Mouse (Mus musculus) midbrain, embryonic 11.5 days (tissue): Measurements from ENCODE around the gene E030018B13Rik. TPM values are rescaled to one million over a fixed set of nuclear protein-coding genes. Genes with fewer than 3 reads are reported as not detected.

Experiments used
- ATAC-seq: fragments of 200-750 bp; cut with Nextera tagmentation; 2 replicates; pipeline ENCODE4 v1.8.0; 2017; ENCODE audit warnings: moderate TSS enrichment, moderate library complexity; ENCODE audit not compliant: low FRiP score
- DNase-seq: peaks from one replicate; pipeline ENCODE4 v3.0.0; 2015; ENCODE audit warnings: low spot score; ENCODE audit errors: missing footprints
- H3K27ac ChIP-seq: fragments of 300-500 bp; sonication (generic); 2 replicates; pipeline ENCODE4 v1.5.1; 2014; ENCODE audit warnings: low read depth, low read length
- H3K27me3 ChIP-seq: fragments of 300-500 bp; sonication (generic); 2 replicates; pipeline ENCODE4 v1.6.1; 2014; ENCODE audit warnings: mild to moderate bottlenecking, low read length, moderate library complexity, mixed read lengths; ENCODE audit not compliant: control insufficient read depth, insufficient read depth
- H3K36me3 ChIP-seq: fragments of 300-500 bp; sonication (generic); 2 replicates; pipeline ENCODE4 v1.6.1; 2014; ENCODE audit warnings: mild to moderate bottlenecking, low read length, moderate library complexity, mixed read lengths; ENCODE audit not compliant: control insufficient read depth, insufficient read depth
- H3K4me1 ChIP-seq: fragments of 300-500 bp; sonication (generic); 2 replicates; pipeline ENCODE4 v1.6.1; 2014; ENCODE audit warnings: low read length; ENCODE audit not compliant: control insufficient read depth, insufficient read depth
- H3K4me2 ChIP-seq: fragments of 300-500 bp; sonication (generic); 2 replicates; pipeline ENCODE4 v1.6.1; 2014; ENCODE audit warnings: mild to moderate bottlenecking, moderate library complexity
- H3K4me3 ChIP-seq: fragments of 300-500 bp; sonication (generic); 2 replicates; pipeline ENCODE4 v1.5.1; 2014; ENCODE audit warnings: low read depth, low read length
- H3K9ac ChIP-seq: fragments of 300-500 bp; sonication (generic); 2 replicates; pipeline ENCODE4 v1.6.1; 2014; ENCODE audit warnings: low read length
- H3K9me3 ChIP-seq: fragments of 300-500 bp; sonication (generic); 2 replicates; pipeline ENCODE4 v1.6.1; 2016; ENCODE audit warnings: low read length; ENCODE audit not compliant: control insufficient read depth
- WGBS: fragments of 180-500 bp; shearing (Covaris S2); extraction: QIAGEN DNeasy Blood & Tissue Kit; methylation state at CpG from one replicate; pipeline ENCODE4 v1.1.7; 2014; 5-methylcytosine and 5-hydroxymethylcytosine counted together
- polyA plus RNA-seq: library from polyadenylated mRNA; unstranded; fragments of >200 nt; fragmentation: Nextera tagmentation; extraction: Ambion mirVana; gene quantifications from 2 replicates; pipeline ENCODE4 v1.2.1, GENCODE M21; 2014

E030018B13Rik gene
- 0.14 TPM in 1 of 2 replicates, not detected in the other for polyA plus RNA-seq

DNA sequence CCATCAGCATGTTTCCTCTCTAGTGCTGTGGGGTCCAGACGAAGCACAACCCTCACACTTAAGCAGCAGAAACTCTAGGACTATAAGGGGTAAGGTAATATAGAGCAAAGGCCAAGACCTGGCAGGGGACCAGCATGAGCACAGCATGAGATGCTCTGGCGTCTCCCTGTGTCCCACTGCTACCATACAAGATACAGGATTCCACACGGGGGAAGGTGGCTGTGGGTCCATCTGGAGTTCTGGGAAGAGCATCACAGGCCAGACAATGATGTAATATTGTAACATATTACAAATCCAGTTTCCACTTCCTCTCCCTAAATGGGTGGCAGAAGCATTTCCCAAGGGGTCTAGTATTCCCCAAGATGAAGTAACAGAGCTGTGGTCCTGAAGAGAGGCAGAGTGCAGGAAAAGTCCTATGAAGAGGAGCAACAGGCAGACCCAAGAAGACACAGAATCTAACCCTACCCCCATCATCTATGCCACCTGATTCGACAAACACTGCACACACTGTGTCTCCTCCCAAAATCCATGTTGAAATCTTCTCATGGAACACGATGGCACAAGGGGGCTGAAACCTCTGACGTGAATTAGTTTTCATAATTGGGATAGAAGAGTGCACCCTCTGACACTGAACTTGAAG is at the start of gene E030018B13Rik:
E030018B13Rik (plus strand) TSS at position 590 of the 640 bp plus-strand sequence.
- Histone ChIP-seq H3K27me3 (no peaks in the 10 kb centered on the region), H3K4me1 (peaks cover 28% of the 10 kb centered on the region), H3K4me2 (no peak within 1 kb of the TSS), H3K9me3 (no peaks in the 10 kb centered on the region), H3K9ac (no peak within 1 kb of the TSS), H3K36me3 (0 out of 2 replicates have a peak, but pooled peaks cover 2% of the 10 kb centered on the region), H3K4me3 (no peak within 1 kb of the TSS), H3K27ac (no peak within 1 kb of the TSS)
- ATAC-seq (no peak), DNase-seq (no peak)
- 82% methylated on average over 6 of the region's 6 CpGs for WGBS

DNA sequence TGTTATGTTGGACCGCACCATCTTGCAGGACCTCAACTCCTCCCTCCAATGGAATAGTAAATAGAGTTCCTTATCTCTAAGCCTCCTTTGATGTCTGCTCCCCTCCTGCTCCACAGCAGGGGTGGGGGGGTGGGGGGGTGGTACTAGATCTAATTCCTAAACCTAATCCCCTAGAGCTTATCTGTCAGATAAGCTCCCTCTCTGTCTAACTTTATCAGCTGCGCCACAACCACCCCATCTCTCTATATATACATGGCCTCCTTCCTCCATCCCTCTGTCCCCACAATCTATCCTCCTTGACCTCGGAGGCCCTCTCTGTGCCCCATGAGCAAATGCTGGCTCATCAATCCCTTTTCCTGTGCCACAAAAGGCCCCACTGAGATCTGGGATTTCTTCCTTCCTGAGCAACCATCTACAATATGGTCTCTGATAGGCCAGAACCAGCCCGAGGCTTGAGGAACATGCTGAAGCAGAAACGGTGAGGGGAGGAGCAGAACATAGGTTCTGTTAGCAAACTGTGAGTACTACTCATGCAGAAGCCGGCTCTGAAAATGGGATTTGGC is 48.2 kb upstream of the E030018B13Rik start:
- ATAC-seq (no peak), DNase-seq (no peak)
- no peak overlapping the region for H3K4me2 ChIP-seq
- H3K27ac ChIP-seq, result no peak overlapping the region
- H3K27me3 ChIP-seq, result no peaks in the 10 kb centered on the region
- H3K36me3 ChIP-seq, result no peaks in the 10 kb centered on the region
- H3K4me3 ChIP-seq, result no peak overlapping the region
- WGBS, result 56% methylated on average over 6 of the region's 6 CpGs
- no peaks in the 10 kb centered on the region for H3K9me3 ChIP-seq
- no peaks in the 10 kb centered on the region for H3K4me1 ChIP-seq
- no peak overlapping the region for H3K9ac ChIP-seq

DNA sequence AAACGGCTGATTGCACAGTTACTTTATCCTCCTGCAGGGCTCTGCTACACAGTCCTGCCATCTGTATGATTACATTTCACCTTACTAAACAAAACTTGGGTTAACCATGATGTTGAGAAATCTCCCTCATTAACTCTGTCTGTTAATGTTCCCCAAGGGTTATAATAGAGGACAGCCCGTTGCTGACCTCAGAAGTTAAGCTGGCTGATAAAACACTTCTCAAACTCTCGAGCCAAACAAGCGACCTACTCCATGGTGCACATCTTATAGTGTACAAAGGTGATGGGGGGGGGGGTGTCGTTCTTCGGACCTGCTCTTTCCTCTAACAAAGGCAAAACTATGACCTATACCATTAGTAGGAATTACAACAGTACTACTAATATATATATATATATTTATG is 45.0 kb upstream of the E030018B13Rik start:
- DNase-seq, result no peak

DNA sequence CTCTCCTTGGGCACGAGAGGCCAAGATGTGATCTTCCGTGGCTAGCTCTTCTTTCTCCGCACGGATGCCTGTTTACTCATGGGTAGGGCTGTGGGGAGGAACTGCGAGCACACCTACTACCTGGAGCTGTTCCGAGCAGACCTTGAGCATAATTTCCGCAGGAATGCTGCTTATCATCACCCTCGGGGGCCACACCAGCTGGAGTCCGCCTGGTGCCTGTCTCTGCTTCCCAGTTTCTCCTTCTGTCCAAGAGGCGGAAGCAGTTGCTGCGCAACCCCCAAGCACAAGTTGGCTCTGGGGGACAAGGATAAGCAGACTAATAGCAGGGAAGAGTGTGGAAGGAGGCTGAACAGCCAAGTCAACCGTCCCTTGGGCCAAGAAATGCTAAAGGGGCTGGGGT is 42.8 kb upstream of the E030018B13Rik start:
- Histone ChIP-seq H3K9me3 (no peaks in the 10 kb centered on the region), H3K27ac (no peak overlapping the region), H3K9ac (no peak overlapping the region), H3K27me3 (no peaks in the 10 kb centered on the region), H3K4me3 (no peak overlapping the region), H3K36me3 (no peaks in the 10 kb centered on the region), H3K4me1 (no peaks in the 10 kb centered on the region), H3K4me2 (no peak overlapping the region)
- ATAC-seq, result no peak
- DNase-seq, result no peak
- WGBS, result 66% methylated on average over 12 of the region's 12 CpGs

More for the DNA sequence above, 45.0 kb upstream of the E030018B13Rik start:
- Histone ChIP-seq H3K36me3 (no peaks in the 10 kb centered on the region), H3K9me3 (no peaks in the 10 kb centered on the region), H3K9ac (no peak overlapping the region), H3K4me3 (no peak overlapping the region), H3K4me1 (no peaks in the 10 kb centered on the region), H3K27me3 (no peaks in the 10 kb centered on the region), H3K27ac (no peak overlapping the region), H3K4me2 (no peak overlapping the region)
- WGBS, result 86% methylated on average over 6 of the region's 6 CpGs
- ATAC-seq, result no peak

DNA sequence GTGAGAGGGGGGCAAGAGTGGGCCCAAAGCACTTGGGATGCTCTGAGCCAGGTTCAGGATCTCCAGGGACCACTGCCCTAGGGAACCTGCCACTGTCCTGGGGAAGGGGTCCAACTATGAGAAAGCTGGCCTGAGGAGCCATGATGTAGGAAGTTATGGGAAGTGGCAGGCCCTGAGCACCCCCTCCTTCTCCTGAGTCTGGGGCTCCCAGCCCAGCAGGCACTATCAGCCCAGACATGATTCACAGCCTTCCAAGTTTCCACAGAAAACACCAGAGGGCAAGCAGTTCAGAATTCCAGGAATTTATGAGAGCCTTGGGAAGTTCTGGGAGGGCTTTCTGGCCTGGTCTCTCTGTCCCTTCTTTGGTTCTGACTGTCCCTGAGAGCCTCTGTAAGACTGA is 41.0 kb upstream of the E030018B13Rik start:
- no peak overlapping the region for H3K27ac ChIP-seq
- no peak overlapping the region for H3K4me2 ChIP-seq
- H3K27me3 ChIP-seq, result no peaks in the 10 kb centered on the region
- ATAC-seq, result no peak
- H3K4me1 ChIP-seq, result no peaks in the 10 kb centered on the region
- DNase-seq, result no peak
- no peaks in the 10 kb centered on the region for H3K36me3 ChIP-seq
- H3K9ac ChIP-seq, result no peak overlapping the region
- no peak overlapping the region for H3K4me3 ChIP-seq
- H3K9me3 ChIP-seq, result no peaks in the 10 kb centered on the region

DNA sequence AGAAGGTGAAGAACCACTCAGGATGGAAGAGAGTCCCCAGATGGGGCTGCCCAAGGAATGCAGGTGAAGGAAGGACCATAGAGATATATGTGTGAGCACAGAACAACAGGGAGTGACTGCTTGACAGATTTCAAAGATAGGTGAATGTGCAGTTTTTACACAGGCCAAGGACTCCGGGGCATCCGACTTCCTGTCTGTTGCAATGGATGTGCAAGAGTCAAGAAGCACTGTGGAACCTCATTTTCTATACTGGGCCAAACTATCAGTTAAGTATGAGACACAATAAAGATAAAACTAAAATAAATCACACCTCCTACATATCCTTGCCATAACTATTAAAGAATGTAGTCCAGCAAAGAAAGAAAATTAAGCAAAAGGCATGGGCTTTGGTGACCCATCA is 40.0 kb upstream of the E030018B13Rik start:
- no peak overlapping the region for H3K9ac ChIP-seq
- DNase-seq (no peak), ATAC-seq (no peak)
- 91% methylated on average over 2 of the region's 2 CpGs for whole genome bisulfite sequencing
- no peaks in the 10 kb centered on the region for H3K27me3 ChIP-seq
- H3K4me2 ChIP-seq, result no peak overlapping the region
- H3K4me1 ChIP-seq, result no peaks in the 10 kb centered on the region
- H3K9me3 ChIP-seq, result no peaks in the 10 kb centered on the region
- H3K36me3 ChIP-seq, result no peaks in the 10 kb centered on the region
- no peak overlapping the region for H3K4me3 ChIP-seq
- H3K27ac ChIP-seq, result no peak overlapping the region

DNA sequence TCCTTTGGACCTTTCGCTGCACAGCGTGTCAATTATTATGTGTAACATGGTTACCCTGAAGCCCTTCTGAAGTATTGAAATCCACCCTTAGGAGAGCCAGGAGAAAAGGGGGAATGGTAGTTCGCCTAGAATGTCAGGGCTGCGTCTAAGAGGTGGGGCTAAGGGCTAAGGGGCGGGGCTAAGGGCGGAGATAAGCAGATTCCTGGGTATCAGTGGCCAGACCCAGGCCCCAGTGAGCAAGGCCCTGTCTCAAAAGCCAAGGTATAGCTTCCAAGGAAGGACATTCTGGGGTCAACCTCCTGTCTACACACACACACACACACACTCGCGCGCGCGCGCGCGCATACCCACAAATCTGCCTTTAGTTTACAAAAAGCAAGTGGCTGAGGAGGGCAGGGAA is 39.0 kb upstream of the E030018B13Rik start:
- no peaks in the 10 kb centered on the region for H3K36me3 ChIP-seq
- WGBS, result 26% methylated on average over 14 of the region's 14 CpGs
- no peak overlapping the region for H3K9ac ChIP-seq
- no peaks in the 10 kb centered on the region for H3K4me1 ChIP-seq
- H3K27me3 ChIP-seq, result no peaks in the 10 kb centered on the region
- DNase-seq (no peak), ATAC-seq (peak; percentile 63)
- no peak overlapping the region for H3K27ac ChIP-seq
- no peak overlapping the region for H3K4me2 ChIP-seq
- no peaks in the 10 kb centered on the region for H3K9me3 ChIP-seq
- H3K4me3 ChIP-seq, result no peak overlapping the region

DNA sequence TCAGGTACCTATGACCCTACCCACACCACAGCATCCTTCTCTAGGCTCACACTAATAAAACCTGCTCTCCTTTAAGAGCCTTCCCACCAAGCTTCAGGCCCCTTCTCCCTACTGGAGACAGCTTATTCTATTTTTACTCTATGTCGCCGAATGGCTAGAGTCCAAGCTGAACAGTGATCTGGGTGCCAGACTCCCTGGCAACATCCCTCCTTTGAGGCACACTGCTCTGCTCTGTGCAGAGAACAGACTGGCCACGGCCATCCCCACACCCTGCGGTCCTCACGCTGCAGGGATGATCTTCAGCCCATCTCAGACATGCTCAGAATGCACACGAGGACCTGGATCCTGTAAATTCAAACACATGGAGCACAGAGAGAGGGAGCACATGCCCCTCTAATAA is 37.1 kb upstream of the E030018B13Rik start:
- H3K27me3 ChIP-seq, result no peaks in the 10 kb centered on the region
- no peak overlapping the region for H3K9ac ChIP-seq
- ATAC-seq, result no peak
- no peak for DNase-seq
- no peak overlapping the region for H3K4me3 ChIP-seq
- no peaks in the 10 kb centered on the region for H3K4me1 ChIP-seq
- H3K9me3 ChIP-seq, result no peaks in the 10 kb centered on the region
- no peak overlapping the region for H3K27ac ChIP-seq
- WGBS, result 85% methylated on average over 6 of the region's 6 CpGs
- no peaks in the 10 kb centered on the region for H3K36me3 ChIP-seq
- H3K4me2 ChIP-seq, result no peak overlapping the region

DNA sequence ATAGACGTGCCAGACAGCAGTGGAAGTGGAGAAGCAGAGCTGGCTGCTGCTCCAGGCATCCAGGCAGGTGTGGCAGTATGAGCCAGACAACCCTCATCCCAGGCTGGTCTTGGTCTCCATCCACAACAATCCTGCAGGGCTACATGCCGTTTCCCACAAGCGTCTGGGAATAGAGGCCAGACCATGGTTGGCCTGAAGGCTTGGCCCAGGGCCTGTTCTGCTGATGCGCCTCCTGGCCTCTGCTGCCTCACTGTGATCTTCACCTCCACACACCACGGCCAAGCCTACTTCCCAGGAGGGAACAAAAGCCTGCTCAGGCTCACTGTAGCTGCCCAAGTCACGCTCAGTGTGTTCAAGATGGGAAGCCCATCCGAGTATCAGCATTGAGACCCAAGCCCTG is 33.9 kb upstream of the E030018B13Rik start:
- no peaks in the 10 kb centered on the region for H3K36me3 ChIP-seq
- H3K9ac ChIP-seq, result no peak overlapping the region
- no peaks in the 10 kb centered on the region for H3K27me3 ChIP-seq
- H3K4me3 ChIP-seq, result no peak overlapping the region
- H3K9me3 ChIP-seq, result no peaks in the 10 kb centered on the region
- no peaks in the 10 kb centered on the region for H3K4me1 ChIP-seq
- DNase-seq, result no peak
- H3K4me2 ChIP-seq, result no peak overlapping the region
- 86% methylated on average over 7 of the region's 7 CpGs for WGBS
- ATAC-seq, result no peak
- no peak overlapping the region for H3K27ac ChIP-seq
